Mouse (Mus musculus) bone marrow macrophage, adult 2 months (primary cell): ENCODE measurements around the gene Pikfyve.

Experiments used
- CTCF ChIP-seq: IDR thresholded peaks from 2 replicates; pipeline ENCODE4 v1.5.1; 2012; ENCODE audit warnings: low read depth, mild to moderate bottlenecking, low read length, moderate library complexity
- POLR2A ChIP-seq: IDR thresholded peaks from 2 replicates; pipeline ENCODE4 v1.6.1; 2012; ENCODE audit warnings: mild to moderate bottlenecking, low read depth, low read length, borderline replicate concordance

GRCm38 (mm10) chr1:65181459-65181858, 5.0 kb upstream of the Pikfyve start:
- TF ChIP-seq CTCF (no peak), POLR2A (no peak)
